Mouse (Mus musculus): ENCODE measurements at regions not wholly inside any gene's neighbourhood (a gene's known extent, or its start where the extent isn't known, plus 50 kb on each side); places are given as distances from the start of the nearest gene placed in this dataset.

DNA sequence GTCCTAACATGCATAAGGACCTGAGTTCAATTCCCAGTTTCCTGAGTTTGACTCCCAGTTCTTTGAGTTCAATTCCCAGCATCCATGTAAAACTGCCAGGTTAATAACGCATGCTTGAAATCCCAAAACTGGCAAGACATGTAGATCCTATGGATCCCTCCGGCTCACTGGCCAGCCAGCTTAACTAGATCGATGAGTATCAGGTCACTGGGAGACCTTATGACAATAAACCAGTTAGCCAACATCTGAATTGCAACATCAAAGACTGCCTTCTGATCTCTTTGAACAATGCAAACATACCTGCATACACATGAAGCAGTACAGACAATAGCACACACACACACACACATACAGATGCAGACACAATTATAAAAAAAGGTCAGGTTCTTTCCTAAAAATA, 762.0 kb upstream of the Cited2 start:
- Histone ChIP-seq H3K9ac (ENCODE audit: low read length) (no peak overlapping the region), H3K9me3 (ENCODE audit: control insufficient read depth, low read length) (no peaks in the 10 kb centered on the region), H3K4me1 (ENCODE audit: control insufficient read depth, insufficient read depth, low read length) (no peaks in the 10 kb centered on the region), H3K4me2 (ENCODE audit: low read depth) (no peak overlapping the region), H3K36me3 (ENCODE audit: control insufficient read depth, insufficient read depth, low read length) (no peaks in the 10 kb centered on the region), H3K27me3 (ENCODE audit: control insufficient read depth, insufficient read depth, low read length) (no peaks in the 10 kb centered on the region), H3K4me3 (ENCODE audit: low read depth, low read length) (no peak overlapping the region), H3K27ac (ENCODE audit: low read depth, low read length) (no peak overlapping the region)
- DNase-seq (ENCODE audit: low spot score): no peak
- no peak for ATAC-seq (ENCODE audit: insufficient read depth, low FRiP score, low TSS enrichment)
- WGBS: 90% methylated on average over 3 of the region's 3 CpGs

DNA sequence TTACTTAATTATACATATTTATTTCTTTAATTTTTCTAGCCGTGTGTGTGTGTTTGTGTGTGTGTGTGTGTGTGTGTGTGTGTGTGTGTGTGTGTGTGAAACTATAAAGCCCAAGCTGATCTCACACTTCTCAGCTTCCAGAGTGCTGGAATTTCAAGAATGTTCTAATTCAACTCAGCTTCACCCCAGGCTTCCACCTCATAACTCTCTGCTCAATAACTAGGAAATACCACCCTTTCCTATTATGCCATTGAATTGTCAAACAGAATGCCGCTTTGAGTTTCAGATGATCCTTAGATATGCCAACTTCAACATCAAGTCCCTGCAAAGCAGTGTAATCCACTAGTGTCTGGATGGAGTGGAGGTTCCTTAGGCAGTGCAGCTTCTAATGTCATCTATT, 760.6 kb upstream of the Cited2 start:
- H3K9me3 ChIP-seq (ENCODE audit: control insufficient read depth, low read length): no peaks in the 10 kb centered on the region
- H3K4me2 ChIP-seq (ENCODE audit: low read depth): no peak overlapping the region
- ATAC-seq (ENCODE audit: insufficient read depth, low FRiP score, low TSS enrichment) (no peak), DNase-seq (ENCODE audit: low spot score) (no peak)
- H3K36me3 ChIP-seq (ENCODE audit: control insufficient read depth, insufficient read depth, low read length): no peaks in the 10 kb centered on the region
- H3K9ac ChIP-seq (ENCODE audit: low read length): no peak overlapping the region
- H3K27me3 ChIP-seq (ENCODE audit: control insufficient read depth, insufficient read depth, low read length): no peaks in the 10 kb centered on the region
- H3K4me1 ChIP-seq (ENCODE audit: control insufficient read depth, insufficient read depth, low read length): no peaks in the 10 kb centered on the region
- no peak overlapping the region for H3K27ac ChIP-seq (ENCODE audit: low read depth, low read length)
- H3K4me3 ChIP-seq (ENCODE audit: low read depth, low read length): no peak overlapping the region
- WGBS: 69% methylated on average over 2 of the region's 2 CpGs

DNA sequence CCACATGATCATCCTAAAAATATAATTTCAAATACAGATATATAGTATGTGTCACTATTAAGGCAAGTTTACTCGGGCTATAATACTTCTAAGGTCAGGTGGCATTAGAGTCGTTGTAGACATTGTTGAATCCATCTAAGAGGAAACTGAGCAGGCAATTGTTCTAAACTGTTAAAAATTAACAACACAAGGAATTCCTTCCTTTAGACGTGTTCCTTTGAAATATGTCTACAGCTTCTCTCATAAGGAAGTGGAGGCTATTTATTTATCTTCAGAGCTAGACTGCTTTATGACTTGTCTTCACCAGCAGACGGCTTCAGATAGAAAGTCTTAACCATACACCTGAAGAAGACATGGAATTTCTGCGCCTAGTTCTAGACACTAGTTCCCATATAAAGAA, 744.2 kb upstream of the Cited2 start:
- H3K27ac ChIP-seq (ENCODE audit: low read depth, low read length): no peak overlapping the region
- DNase-seq (ENCODE audit: low spot score): no peak
- no peaks in the 10 kb centered on the region for H3K36me3 ChIP-seq (ENCODE audit: control insufficient read depth, insufficient read depth, low read length)
- H3K4me2 ChIP-seq (ENCODE audit: low read depth): no peak overlapping the region
- H3K9me3 ChIP-seq (ENCODE audit: control insufficient read depth, low read length): no peaks in the 10 kb centered on the region
- no peaks in the 10 kb centered on the region for H3K27me3 ChIP-seq (ENCODE audit: control insufficient read depth, insufficient read depth, low read length)
- 87% methylated on average over 5 of the region's 5 CpGs for WGBS
- H3K4me3 ChIP-seq (ENCODE audit: low read depth, low read length): no peak overlapping the region
- no peak overlapping the region for H3K9ac ChIP-seq (ENCODE audit: low read length)
- H3K4me1 ChIP-seq (ENCODE audit: control insufficient read depth, insufficient read depth, low read length): no peaks in the 10 kb centered on the region
- ATAC-seq (ENCODE audit: insufficient read depth, low FRiP score, low TSS enrichment): no peak

- H3K27me3 ChIP-seq (ENCODE audit: control insufficient read depth, insufficient read depth, low read length): no peaks in the 10 kb centered on the region
- no peaks in the 10 kb centered on the region for H3K9me3 ChIP-seq (ENCODE audit: control insufficient read depth, low read length)
- DNase-seq (ENCODE audit: low spot score) (no peak), ATAC-seq (ENCODE audit: insufficient read depth, low FRiP score, low TSS enrichment) (no peak)
- no peak overlapping the region for H3K27ac ChIP-seq (ENCODE audit: low read depth, low read length)
- H3K36me3 ChIP-seq (ENCODE audit: control insufficient read depth, insufficient read depth, low read length): no peaks in the 10 kb centered on the region
- WGBS: 55% methylated on average over 1 of the region's 1 CpGs
- no peak overlapping the region for H3K9ac ChIP-seq (ENCODE audit: low read length)
- no peaks in the 10 kb centered on the region for H3K4me1 ChIP-seq (ENCODE audit: control insufficient read depth, insufficient read depth, low read length)
- H3K4me2 ChIP-seq (ENCODE audit: low read depth): no peak overlapping the region
- no peak overlapping the region for H3K4me3 ChIP-seq (ENCODE audit: low read depth, low read length)
Measured at GRCm38 (mm10) chr10:16990227-16990626, 732.8 kb upstream of the Cited2 start.

- ATAC-seq (ENCODE audit: insufficient read depth, low FRiP score, low TSS enrichment) (peak; percentile 35; the same call in 1 of the 2 replicates), DNase-seq (ENCODE audit: low spot score) (no peak)
- no peaks in the 10 kb centered on the region for H3K9me3 ChIP-seq (ENCODE audit: control insufficient read depth, low read length)
- no peak overlapping the region for H3K9ac ChIP-seq (ENCODE audit: low read length)
- no peaks in the 10 kb centered on the region for H3K36me3 ChIP-seq (ENCODE audit: control insufficient read depth, insufficient read depth, low read length)
- 54% methylated on average over 2 of the region's 2 CpGs for WGBS
- H3K27ac ChIP-seq (ENCODE audit: low read depth, low read length): no peak overlapping the region
- no peaks in the 10 kb centered on the region for H3K4me1 ChIP-seq (ENCODE audit: control insufficient read depth, insufficient read depth, low read length)
- no peak overlapping the region for H3K4me2 ChIP-seq (ENCODE audit: low read depth)
- no peaks in the 10 kb centered on the region for H3K27me3 ChIP-seq (ENCODE audit: control insufficient read depth, insufficient read depth, low read length)
- H3K4me3 ChIP-seq (ENCODE audit: low read depth, low read length): no peak overlapping the region
Measured at GRCm38 (mm10) chr10:16993789-16994188, 729.2 kb upstream of the Cited2 start.

GRCm38 (mm10) chr10:16994526-16994925, 728.5 kb upstream of the Cited2 start:
- Histone ChIP-seq H3K36me3 (ENCODE audit: control insufficient read depth, insufficient read depth, low read length) (no peaks in the 10 kb centered on the region), H3K4me1 (ENCODE audit: control insufficient read depth, insufficient read depth, low read length) (no peaks in the 10 kb centered on the region), H3K27ac (ENCODE audit: low read depth, low read length) (no peak overlapping the region), H3K4me2 (ENCODE audit: low read depth) (no peak overlapping the region), H3K27me3 (ENCODE audit: control insufficient read depth, insufficient read depth, low read length) (no peaks in the 10 kb centered on the region), H3K9me3 (ENCODE audit: control insufficient read depth, low read length) (no peaks in the 10 kb centered on the region), H3K9ac (ENCODE audit: low read length) (no peak overlapping the region), H3K4me3 (ENCODE audit: low read depth, low read length) (no peak overlapping the region)
- DNase-seq (ENCODE audit: low spot score) (no peak), ATAC-seq (ENCODE audit: insufficient read depth, low FRiP score, low TSS enrichment) (no peak)
- WGBS: 81% methylated on average over 6 of the region's 6 CpGs

- no peak overlapping the region for H3K4me3 ChIP-seq (ENCODE audit: low read depth, low read length)
- H3K4me2 ChIP-seq (ENCODE audit: low read depth): no peak overlapping the region
- no peak for DNase-seq (ENCODE audit: low spot score)
- H3K9me3 ChIP-seq (ENCODE audit: control insufficient read depth, low read length): no peaks in the 10 kb centered on the region
- H3K36me3 ChIP-seq (ENCODE audit: control insufficient read depth, insufficient read depth, low read length): no peaks in the 10 kb centered on the region
- no peaks in the 10 kb centered on the region for H3K27me3 ChIP-seq (ENCODE audit: control insufficient read depth, insufficient read depth, low read length)
- H3K27ac ChIP-seq (ENCODE audit: low read depth, low read length): no peak overlapping the region
- ATAC-seq (ENCODE audit: insufficient read depth, low FRiP score, low TSS enrichment): no peak
- 52% methylated on average over 1 of the region's 1 CpGs for WGBS
- H3K9ac ChIP-seq (ENCODE audit: low read length): no peak overlapping the region
- no peaks in the 10 kb centered on the region for H3K4me1 ChIP-seq (ENCODE audit: control insufficient read depth, insufficient read depth, low read length)
Measured at GRCm38 (mm10) chr10:16995010-16995409, 728.0 kb upstream of the Cited2 start.

- DNase-seq (ENCODE audit: low spot score): no peak
- Histone ChIP-seq H3K4me3 (ENCODE audit: low read depth, low read length) (no peak overlapping the region), H3K4me2 (ENCODE audit: low read depth) (no peak overlapping the region), H3K4me1 (ENCODE audit: control insufficient read depth, insufficient read depth, low read length) (no peaks in the 10 kb centered on the region), H3K27me3 (ENCODE audit: control insufficient read depth, insufficient read depth, low read length) (no peaks in the 10 kb centered on the region), H3K36me3 (ENCODE audit: control insufficient read depth, insufficient read depth, low read length) (no peaks in the 10 kb centered on the region), H3K9ac (ENCODE audit: low read length) (no peak overlapping the region), H3K27ac (ENCODE audit: low read depth, low read length) (no peak overlapping the region), H3K9me3 (ENCODE audit: control insufficient read depth, low read length) (no peaks in the 10 kb centered on the region)
- 84% methylated on average over 6 of the region's 6 CpGs for WGBS
- ATAC-seq (ENCODE audit: insufficient read depth, low FRiP score, low TSS enrichment): no peak
Measured at GRCm38 (mm10) chr10:16996820-16997466, 726.1 kb upstream of the Cited2 start.

DNA sequence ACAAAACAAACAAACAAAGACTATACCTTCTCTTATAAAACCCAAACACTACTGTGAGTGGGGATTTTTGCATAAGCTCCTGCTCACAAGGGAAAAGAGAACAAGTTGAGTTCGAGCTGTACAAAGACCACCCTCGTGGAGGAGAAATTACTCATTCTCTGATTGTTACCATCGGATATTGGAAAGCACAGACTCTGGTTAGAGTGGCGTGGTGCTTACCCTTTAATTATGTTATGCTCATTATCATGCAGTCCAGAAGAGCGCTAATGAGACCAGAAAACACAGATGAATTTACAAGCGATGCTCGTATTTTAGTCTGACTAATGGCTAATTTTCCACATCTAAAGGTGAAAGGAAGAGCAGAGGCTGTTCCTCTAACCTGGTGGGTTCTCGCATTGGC, 721.7 kb upstream of the Cited2 start:
- Histone ChIP-seq H3K4me2 (ENCODE audit: low read depth) (no peak overlapping the region), H3K4me3 (ENCODE audit: low read depth, low read length) (no peak overlapping the region), H3K36me3 (ENCODE audit: control insufficient read depth, insufficient read depth, low read length) (no peaks in the 10 kb centered on the region), H3K9me3 (ENCODE audit: control insufficient read depth, low read length) (no peaks in the 10 kb centered on the region), H3K4me1 (ENCODE audit: control insufficient read depth, insufficient read depth, low read length) (no peaks in the 10 kb centered on the region), H3K27ac (ENCODE audit: low read depth, low read length) (no peak overlapping the region), H3K9ac (ENCODE audit: low read length) (no peak overlapping the region), H3K27me3 (ENCODE audit: control insufficient read depth, insufficient read depth, low read length) (no peaks in the 10 kb centered on the region)
- DNase-seq (ENCODE audit: low spot score): no peak
- no peak for ATAC-seq (ENCODE audit: insufficient read depth, low FRiP score, low TSS enrichment)
- 77% methylated on average over 8 of the region's 8 CpGs for WGBS
